Mouse (Mus musculus) cerebellum, postnatal 4 days (tissue): ENCODE data around the gene Fgd2.
A peak's percentile ranks its signal among the peaks of the same experiment; 100 is the strongest.
"Not testable (repeated sequence)": the region's sequence is repeated elsewhere in the genome, so short reads cannot be mapped to it uniquely, and the experiment has no call there.

Source experiments
- DNase-seq, 2 experiments: peaks; one replicate each; pipeline ENCODE4 v3.0.0; 2022; ENCODE audit warnings: low spot score in 2 of 2, mixed read lengths in 1 of 2

The Fgd2 gene

DNA sequence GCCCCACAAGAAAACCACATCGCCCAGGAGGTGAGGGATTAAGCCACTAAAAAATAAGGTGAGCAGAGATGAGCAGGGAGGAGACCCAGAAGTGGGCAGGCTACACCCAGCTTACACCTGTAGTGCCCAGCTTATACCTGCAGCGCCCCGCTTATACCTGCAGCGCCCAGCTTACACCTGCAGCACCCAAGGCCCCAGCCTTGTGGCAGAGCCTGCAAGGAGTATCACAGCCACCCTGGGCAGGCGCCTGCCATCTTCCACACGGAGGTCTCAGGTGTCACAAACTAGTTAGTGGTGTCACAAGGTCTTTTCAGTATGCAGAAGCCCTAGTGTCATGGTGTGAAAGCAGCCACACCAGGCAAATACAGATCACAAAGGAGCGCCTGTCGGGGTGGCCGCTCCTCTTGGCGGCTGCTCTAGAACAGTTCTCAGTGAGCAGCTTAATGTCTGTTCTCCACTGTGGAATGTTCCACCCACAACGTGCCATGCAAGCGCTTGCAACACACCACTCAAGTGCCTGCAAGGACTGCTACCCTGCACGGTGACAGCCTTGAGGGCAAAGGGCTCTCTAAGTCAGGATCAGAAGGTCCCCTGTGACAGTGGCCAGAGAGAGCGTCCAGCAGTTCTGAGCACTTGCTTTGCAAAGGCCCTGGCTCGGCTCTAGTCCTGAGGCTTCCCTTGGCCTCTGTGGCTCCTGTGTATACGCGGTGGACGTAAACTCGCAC lies 24.3 kb upstream of the Fgd2 start:
- DNase-seq, result no peak

DNA sequence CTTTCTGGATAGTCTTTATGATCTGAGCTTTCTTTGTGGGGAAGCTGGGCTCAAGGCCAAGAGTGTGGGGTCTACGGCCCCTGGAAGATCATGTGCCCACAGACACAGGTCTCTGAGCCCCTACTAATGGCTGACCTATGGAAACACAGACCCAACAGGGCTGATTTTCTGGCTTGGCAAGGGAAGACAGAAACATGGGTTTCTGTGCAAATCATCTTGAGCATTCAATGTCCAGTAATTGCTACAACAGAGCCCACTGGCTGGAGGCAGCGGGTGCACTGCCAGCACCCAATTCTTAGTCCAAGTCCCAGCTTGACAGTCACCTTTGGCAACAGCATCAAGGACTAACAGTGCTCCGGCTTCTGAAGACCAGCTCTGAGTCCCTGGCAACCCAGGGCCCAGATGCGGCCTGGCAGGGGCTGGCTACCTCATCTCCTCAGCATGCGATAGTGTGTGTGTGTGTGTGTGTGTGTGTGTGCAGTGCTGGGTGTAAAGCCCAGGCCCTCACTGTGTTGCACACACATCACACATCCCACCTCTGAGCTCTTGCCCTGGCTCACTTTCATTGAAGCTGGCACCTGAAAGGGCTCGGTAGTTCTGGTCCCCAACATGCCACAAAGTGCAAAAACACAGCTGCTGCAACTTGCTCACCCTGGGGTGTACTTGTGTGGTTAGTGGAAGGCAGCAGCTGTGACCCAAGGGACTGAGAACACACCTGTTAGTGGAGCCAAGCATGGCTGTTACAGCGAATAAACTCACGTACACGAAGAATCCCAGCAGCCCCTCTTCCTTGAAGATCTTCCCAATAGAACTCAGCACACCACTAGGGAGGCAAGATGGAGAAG lies 22.5 kb upstream of the Fgd2 start:
- peak in 1 of 2 experiments; percentile 51 for DNase-seq

DNA sequence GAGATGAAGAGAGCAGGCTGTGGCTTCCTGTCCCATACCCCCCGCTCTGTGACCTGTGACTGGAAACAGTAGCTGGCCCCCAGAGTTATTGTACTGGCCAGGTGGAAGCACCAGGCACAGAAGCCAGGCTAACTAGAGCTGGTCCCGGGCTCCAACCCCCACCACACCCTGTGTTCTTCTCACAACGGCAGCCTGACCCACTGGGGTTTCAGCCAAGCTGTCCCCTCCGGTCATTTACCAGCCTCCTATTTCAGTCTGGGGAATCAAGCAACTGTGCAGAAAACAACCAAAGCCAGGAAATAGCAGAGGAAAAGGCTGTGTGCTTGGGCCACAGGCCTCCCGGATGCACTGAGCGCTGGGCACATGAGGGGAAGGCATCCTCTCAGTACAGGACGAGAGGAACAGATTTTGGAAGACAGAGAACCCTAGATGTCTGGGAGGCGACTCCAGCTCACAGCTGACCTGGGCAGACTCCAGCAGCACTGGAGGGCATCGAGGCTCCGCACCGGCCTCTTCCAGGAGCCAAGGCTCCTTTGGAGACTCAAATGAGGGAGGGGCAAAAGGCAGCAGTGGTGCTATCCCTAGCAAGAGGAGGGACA lies 21.4 kb upstream of the Fgd2 start:
- no peak for DNase-seq

DNA sequence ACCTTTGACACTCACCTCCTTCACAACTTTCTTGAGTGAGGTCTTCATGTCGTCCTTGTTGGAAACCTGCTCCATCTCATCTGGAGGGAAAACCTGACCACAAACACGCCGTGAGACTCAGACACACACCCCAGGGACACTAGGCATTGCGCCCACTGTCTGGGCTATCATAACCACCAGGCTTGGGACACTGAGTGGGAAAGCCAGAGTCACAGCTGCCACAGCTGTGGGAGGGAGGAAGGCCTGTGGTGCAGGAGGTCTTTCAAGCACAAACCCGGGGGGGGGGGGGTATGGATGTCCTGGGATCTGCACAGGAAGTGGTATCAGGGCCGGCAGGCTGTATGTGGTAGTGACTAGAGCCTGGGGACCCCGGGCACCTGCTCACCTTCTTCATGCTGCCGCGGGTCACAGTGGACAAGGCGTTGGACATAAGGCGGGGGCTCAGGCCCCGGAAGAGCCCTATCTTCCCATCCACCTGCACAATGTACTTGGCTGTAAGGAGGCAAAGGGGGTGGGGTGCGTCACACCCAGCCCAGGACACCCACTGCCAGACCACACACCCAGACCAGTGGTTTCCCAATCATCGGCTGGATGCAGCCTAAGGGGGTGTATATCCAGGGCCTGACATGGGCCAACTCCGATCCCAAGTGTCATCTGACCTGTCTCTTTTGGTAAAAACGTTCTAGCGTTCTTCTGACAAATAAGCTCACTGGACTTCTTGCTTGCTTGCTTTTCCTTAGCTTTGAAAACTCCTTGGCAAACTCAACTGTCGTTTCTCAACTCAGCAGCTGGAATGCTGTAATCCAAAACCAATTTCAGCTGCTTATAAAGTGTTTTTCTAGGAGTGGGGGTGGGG lies 20.1 kb upstream of the Fgd2 start:
- DNase-seq, result no peak

DNA sequence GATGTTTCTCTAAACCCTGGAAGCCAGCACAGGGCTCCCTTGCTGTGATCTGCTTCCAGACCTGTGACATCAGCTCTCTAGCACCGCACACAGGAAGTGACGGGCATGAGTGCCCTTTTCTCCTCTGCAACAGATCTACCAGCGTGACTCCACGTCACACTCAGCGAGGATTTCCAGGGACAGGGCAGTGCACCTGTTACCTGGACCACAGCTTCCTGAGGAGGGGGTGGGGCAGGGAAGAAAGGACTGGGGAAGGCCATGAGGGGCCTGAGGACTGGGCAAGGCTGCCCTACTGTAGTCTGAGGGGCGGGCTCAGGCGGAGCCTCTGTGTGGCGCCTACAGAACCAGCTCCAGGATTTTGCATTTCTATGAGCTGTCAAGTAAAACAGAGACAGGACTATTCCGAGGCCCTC lies 19.1 kb upstream of the Fgd2 start:
- no peak for DNase-seq

GRCm38 (mm10) chr17:29342010-29342910 lies 18.5 kb upstream of the Fgd2 start:
- DNase-seq, result no peak

GRCm38 (mm10) chr17:29343241-29343640 lies 17.5 kb upstream of the Fgd2 start:
- no peak for DNase-seq

DNA sequence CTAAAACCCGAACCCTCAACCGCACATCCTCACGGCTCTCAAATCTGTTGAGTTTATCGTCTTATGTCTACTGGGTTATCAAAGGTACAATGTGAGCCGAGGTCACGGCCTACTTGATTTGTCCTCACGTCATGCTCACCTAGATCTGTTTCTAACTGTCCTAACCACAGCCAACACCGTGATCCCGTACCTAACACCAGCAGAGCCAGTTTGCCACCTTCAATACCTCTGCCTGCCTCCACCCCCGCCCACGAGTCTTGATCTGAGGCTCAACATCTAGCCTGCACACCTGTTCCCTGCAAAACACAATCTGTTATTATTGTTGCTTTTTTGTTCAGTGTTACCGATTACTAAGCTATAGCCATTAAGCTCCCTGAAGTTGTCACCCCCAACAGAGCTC lies 15.4 kb upstream of the Fgd2 start:
- no peak for DNase-seq

- peak; percentile 19 to 39 for DNase-seq
These were observed 14.1 kb upstream of the Fgd2 start for GRCm38 (mm10) chr17:29346496-29347125.

GRCm38 (mm10) chr17:29347126-29347644 lies 13.5 kb upstream of the Fgd2 start:
- peak; percentile 36 to 54 for DNase-seq

DNA sequence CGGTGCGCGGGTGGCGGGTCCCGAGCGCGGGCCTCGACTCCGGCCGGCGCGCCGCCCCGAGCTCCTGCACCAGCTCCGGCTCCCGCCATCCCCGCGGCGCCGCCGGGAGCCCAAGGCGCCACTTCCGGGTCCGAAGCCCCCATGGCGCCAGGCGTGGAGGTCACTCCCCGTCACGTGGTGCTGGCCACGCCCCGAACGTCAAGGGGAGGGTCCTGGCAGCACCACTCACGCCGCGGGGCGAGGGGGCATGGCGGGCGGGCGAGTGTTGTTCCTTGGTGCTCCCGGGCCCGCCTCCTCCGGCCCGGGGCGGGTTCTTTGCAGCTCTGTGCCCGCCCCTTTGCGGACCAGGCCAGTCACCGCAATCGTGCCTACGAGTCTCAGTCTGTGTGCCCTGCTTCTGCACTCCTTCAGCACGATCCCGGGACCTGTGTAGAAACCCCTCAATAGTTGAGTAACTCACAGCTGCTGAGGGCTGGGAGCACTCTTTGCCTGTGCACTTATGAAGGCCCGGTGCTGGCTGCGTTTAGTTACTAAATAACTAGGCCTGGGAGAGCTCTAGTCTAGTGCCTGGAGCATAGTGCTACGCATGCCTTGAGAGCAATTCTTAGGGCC lies 13.0 kb upstream of the Fgd2 start, which contains the start of gene Mtch1:
Gene Mtch1, minus strand, starts transcription at position 290 of the 612 bp plus-strand sequence.
- peak; percentile 96 to 98 for DNase-seq

GRCm38 (mm10) chr17:29348996-29349395 lies 11.7 kb upstream of the Fgd2 start:
- no peak for DNase-seq

- DNase-seq, result not testable (repeated sequence)
These were observed 9.7 kb upstream of the Fgd2 start for GRCm38 (mm10) chr17:29351056-29351455.

DNA sequence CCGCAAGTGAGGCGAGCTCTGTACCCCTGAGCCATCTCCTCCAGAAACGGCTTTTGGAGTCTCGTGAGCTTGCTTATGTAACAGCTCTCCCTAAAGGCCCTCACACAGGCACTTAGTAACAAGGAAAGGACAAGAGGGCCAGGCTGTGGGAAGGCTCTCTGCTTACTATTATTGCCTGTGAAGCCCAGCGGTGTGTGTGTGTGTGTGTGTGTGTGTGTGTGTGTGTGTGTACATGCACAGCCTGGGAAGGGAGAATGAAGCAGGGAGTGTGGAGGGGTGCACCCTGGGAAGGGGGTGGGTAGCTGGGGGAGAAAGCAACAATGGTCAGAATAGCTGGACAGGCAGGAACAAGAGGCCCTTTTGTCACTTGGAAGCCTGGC lies 5.3 kb upstream of the Fgd2 start:
- peak in 1 of 2 experiments; percentile 26 for DNase-seq

DNA sequence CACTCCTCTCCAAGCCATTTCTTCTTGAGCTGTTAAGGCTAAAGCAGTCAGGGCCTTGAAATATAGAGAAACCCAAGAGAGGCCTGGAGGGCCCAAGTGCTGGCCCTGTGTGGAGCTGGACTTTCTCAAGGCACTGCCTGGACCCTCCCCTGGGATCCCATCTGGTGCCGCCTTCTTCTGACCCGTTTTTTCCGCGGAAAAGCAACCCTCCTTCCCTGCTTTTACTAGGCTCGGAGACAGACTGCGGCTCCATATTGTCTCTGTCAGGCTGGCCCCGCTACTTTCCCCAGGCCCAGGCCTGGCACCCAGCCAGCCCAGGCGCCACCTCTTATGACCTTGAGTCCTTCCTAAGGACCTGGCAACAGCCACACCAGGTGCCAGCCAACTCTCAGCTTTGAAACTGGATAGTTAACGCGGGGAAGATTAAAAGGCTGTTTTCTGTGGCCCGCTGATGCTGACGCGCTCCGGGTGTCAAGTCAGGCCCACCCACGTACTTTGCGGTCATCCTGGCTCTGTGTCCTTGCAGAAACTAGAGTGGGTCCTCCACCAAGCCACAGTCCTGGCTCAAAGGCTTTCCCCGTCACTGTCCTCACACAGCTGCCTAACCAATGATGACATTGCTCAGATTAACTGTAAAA lies 4.8 kb upstream of the Fgd2 start:
- peak; percentile 47 to 77 for DNase-seq

DNA sequence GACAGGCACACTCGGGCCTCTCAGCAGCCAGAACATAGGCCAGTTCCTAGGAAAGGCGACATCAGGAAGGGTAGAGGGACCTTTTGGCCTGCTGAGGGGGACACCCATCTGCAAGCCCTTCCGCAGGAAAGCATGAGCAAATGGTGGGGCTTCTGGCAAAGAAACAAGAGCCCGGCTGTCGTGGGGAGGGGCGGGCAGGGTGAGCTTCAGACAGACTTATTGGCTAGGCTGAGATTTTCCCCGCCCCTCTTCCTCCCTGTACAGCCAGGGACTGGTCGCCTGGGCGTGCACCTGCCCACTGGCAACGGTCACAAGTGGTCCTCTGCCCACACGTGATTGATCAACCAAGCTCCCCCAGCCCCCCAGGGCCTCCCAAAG lies 4.2 kb upstream of the Fgd2 start:
- DNase-seq, result peak; percentile 65 to 85

GRCm38 (mm10) chr17:29356882-29357281 lies 3.8 kb upstream of the Fgd2 start:
- no peak for DNase-seq

DNA sequence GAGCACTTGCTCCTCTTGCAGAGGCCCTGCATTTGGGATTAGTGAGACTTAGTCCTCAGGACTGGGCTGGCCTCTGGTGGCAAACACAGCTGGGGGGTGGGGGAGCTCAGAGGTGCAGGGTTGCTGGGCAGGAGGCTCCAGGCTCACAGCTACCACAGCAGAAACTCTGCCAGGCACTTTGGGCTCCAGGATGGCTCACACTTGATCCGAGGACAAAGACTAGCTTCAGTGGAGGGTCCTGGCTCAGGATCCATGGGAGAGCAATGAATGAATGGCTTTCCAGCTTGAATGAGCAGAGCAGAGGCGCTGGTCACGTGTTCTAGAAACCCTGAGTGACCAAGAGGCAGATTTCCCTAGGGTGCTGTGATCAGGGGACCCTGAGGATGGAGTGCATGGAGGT lies 1.8 kb upstream of the Fgd2 start:
- DNase-seq, result no peak
